Mouse (Mus musculus) olfactory bulb, adult 2 months (tissue): ENCODE results near the gene Actl6a.

Source experiments
- CTCF ChIP-seq: fragments of 200-500 bp; IDR thresholded peaks from 2 replicates; pipeline ENCODE4 v1.5.1; 2012; ENCODE audit warnings: low read depth, mild to moderate bottlenecking, low read length, moderate library complexity; ENCODE audit not compliant: insufficient read depth
- POLR2A ChIP-seq: fragments of 200-500 bp; IDR thresholded peaks from 2 replicates; pipeline ENCODE4 v1.6.1; 2012; ENCODE audit warnings: mild to moderate bottlenecking, low read depth, low read length, moderate library complexity; ENCODE audit not compliant: insufficient read depth

DNA sequence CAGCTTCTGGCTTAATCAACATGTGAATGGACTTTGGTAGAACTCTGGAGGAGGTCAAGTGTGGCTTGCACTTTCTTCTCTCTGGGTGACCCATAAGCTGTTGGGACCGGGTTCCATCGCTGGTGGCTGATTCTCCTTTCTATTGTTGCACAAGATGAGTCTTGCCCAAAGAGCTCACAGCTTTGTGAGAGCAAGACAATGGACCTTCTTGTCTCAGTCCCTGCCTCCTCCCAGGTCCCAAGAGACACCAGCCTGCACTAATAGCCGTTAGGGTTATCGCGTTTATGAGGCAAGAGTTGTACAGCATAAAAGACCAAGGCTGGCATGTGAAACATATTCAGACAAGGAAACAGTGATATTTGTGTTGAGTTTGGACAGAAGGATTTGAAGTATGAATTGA, 11.9 kb upstream of the Actl6a start:
- no peak for TF ChIP-seq CTCF
- TF ChIP-seq POLR2A, result no peak
